In the genomic region with DNA sequence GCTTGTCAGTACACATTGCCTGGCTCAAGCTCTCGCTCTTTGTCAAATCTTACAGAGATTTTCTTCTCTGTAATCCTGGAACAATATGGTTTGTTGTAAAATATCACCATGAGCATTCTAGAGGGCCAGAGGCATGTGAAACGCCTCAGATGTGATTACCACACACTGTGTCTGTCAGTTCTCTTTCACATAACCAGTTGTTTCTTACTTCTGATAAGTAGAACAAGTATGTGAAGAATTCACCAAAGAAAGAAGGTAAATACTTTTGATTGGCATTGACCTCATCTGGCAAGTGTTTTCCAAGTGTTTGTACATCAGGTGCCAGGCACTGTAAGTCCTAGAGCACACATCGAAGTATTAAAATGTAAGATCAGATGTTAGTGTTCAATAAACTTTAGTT, we compare ENCODE assay signal across 31 mouse cellular contexts. TPM values are rescaled to one million over a fixed set of nuclear protein-coding genes. Genes with fewer than 3 reads are reported as not detected.
DNase-seq lines count a peak whose midpoint lies in the region; ATAC-seq and TF ChIP-seq lines count a peak whose summit lies in the region.
"Had no signal": no experiment of that assay in that cellular context is flagged by ENCODE, and none has a peak within 500 bp of the region (broad histone marks: within the 10 kb centered on the region; RNA-seq: fewer than 3 reads in every experiment).

No protein-coding gene starts in this region.

- no peaks in the 10 kb centered on the region for H3K4me1 ChIP-seq in embryonic facial prominence, embryonic 14.5 days (ENCODE audit: control insufficient read depth, insufficient read depth, low read length)
- no peaks in the 10 kb centered on the region for H3K4me1 ChIP-seq in embryonic facial prominence, embryonic 10.5 days
- no peaks in the 10 kb centered on the region; the same call in 1 of the 2 replicates for H3K4me1 ChIP-seq in lung, adult 2 months (ENCODE audit: control insufficient read depth, insufficient read depth, low read length)
- H3K4me1 ChIP-seq: embryonic facial prominence, embryonic 13.5 days; forebrain, embryonic 10.5 days; forebrain, embryonic 13.5 days; heart, embryonic 12.5 days; heart, embryonic 15.5 days had no signal

- WGBS in embryonic facial prominence, embryonic 14.5 days: 65% methylated on average over 3 of the region's 3 CpGs
- 77% methylated on average over 3 of the region's 3 CpGs for WGBS in embryonic facial prominence, embryonic 10.5 days
- 42% methylated on average over 3 of the region's 3 CpGs for WGBS in lung, adult 2 months

- no peak overlapping the region for H3K27ac ChIP-seq in embryonic facial prominence, embryonic 14.5 days (replicated peaks; ENCODE audit: low read depth, low read length)
- no peak overlapping the region for H3K27ac ChIP-seq in embryonic facial prominence, embryonic 10.5 days (replicated peaks)
- H3K27ac ChIP-seq: embryonic facial prominence, embryonic 13.5 days; forebrain, embryonic 10.5 days; forebrain, embryonic 13.5 days; heart, embryonic 15.5 days; hindbrain, embryonic 14.5 days; hindbrain, postnatal 0 days had no signal

- ATAC-seq in embryonic facial prominence, embryonic 14.5 days (ENCODE audit: low read depth): no peak
- ATAC-seq: forebrain, embryonic 13.5 days; forebrain, embryonic 16.5 days; hindbrain, postnatal 0 days; Patski had no signal

- intact Hi-C loops in left cerebral cortex, postnatal 4 days (cut with DNase I): no loop called here

- no peak for TF ChIP-seq POLR2A in lung, adult 2 months (IDR thresholded peaks at IDR 0.05; ENCODE audit: borderline replicate concordance, extremely low read depth, low read depth, low read length)

- DNase-seq in embryonic facial prominence, embryonic 14.5 days (ENCODE audit: low spot score): peak; percentile 30
- DNase-seq in embryonic facial prominence, embryonic 10.5 days (ENCODE audit: low spot score): no peak
- DNase-seq in lung, adult 2 months: peak; percentile 10
- no peak for DNase-seq in lung, postnatal 10 days
- DNase-seq in Muller cell, postnatal 12 days (ENCODE audit: inconsistent ontology term): peak; percentile 19
- DNase-seq in lung, postnatal 25 days (ENCODE audit: low spot score): peak; percentile 46
- DNase-seq in left cerebral cortex, postnatal 4 days: no peak
- no peak for DNase-seq in heart, postnatal 4 days
- DNase-seq: adrenal gland, adult 2 months; adrenal gland, postnatal 14 days; cerebellum, adult 11 months; cerebellum, adult 2 months; cerebellum, adult 9-11 months; cerebellum, postnatal 25 days; gastrocnemius, postnatal 10 days; heart, postnatal 10 days; heart, postnatal 36 days had no signal

- no peaks in the 10 kb centered on the region for H3K36me3 ChIP-seq in embryonic facial prominence, embryonic 14.5 days (ENCODE audit: control insufficient read depth, insufficient read depth, low read length)
- no peaks in the 10 kb centered on the region for H3K36me3 ChIP-seq in embryonic facial prominence, embryonic 10.5 days (replicated peaks)
- H3K36me3 ChIP-seq: embryonic facial prominence, embryonic 13.5 days; forebrain, embryonic 10.5 days; heart, embryonic 12.5 days; heart, embryonic 15.5 days had no signal

- H3K27me3 ChIP-seq in embryonic facial prominence, embryonic 14.5 days (replicated peaks; ENCODE audit: control insufficient read depth, insufficient read depth, low read length): no peaks in the 10 kb centered on the region
- no peaks in the 10 kb centered on the region for H3K27me3 ChIP-seq in embryonic facial prominence, embryonic 10.5 days (replicated peaks; ENCODE audit: low read depth, poor library complexity, severe bottlenecking)
- H3K27me3 ChIP-seq: embryonic facial prominence, embryonic 13.5 days; forebrain, embryonic 13.5 days; heart, embryonic 12.5 days; heart, embryonic 15.5 days had no signal

- no peak overlapping the region for H3K4me3 ChIP-seq in embryonic facial prominence, embryonic 14.5 days (ENCODE audit: low read depth, low read length)
- no peak overlapping the region for H3K4me3 ChIP-seq in embryonic facial prominence, embryonic 10.5 days
- H3K4me3 ChIP-seq in lung, adult 2 months (replicated peaks; ENCODE audit: extremely low read depth, low read depth, low read length): no peak overlapping the region
- H3K4me3 ChIP-seq: embryonic facial prominence, embryonic 13.5 days; forebrain, embryonic 10.5 days; forebrain, embryonic 13.5 days; heart, embryonic 12.5 days; heart, embryonic 15.5 days had no signal

- no peak overlapping the region for H3K4me2 ChIP-seq in embryonic facial prominence, embryonic 14.5 days (ENCODE audit: low read depth, low read length)
- H3K4me2 ChIP-seq: embryonic facial prominence, embryonic 13.5 days; forebrain, embryonic 13.5 days; heart, embryonic 12.5 days; heart, embryonic 15.5 days; hindbrain, embryonic 14.5 days had no signal

- no peak for TF ChIP-seq CTCF in lung, adult 2 months (IDR thresholded peaks at IDR 0.05; ENCODE audit: insufficient read depth, low read length)

- no peak overlapping the region for H3K9ac ChIP-seq in embryonic facial prominence, embryonic 14.5 days (ENCODE audit: low read depth, low read length)
- H3K9ac ChIP-seq: embryonic facial prominence, embryonic 13.5 days; forebrain, embryonic 13.5 days; heart, embryonic 12.5 days; heart, embryonic 15.5 days; hindbrain, embryonic 14.5 days had no signal

- no peaks in the 10 kb centered on the region for H3K9me3 ChIP-seq in embryonic facial prominence, embryonic 14.5 days (ENCODE audit: control insufficient read depth, low read length)
- H3K9me3 ChIP-seq in embryonic facial prominence, embryonic 10.5 days: no peaks in the 10 kb centered on the region
- H3K9me3 ChIP-seq: forebrain, embryonic 10.5 days; forebrain, embryonic 13.5 days; heart, embryonic 12.5 days; heart, embryonic 15.5 days had no signal

RNA-seq across cellular contexts. Expression of a gene that starts 24.9 kb away (rescaled TPM):
- polyA plus RNA-seq in embryonic facial prominence, embryonic 14.5 days (2014; fragmentation: Nextera tagmentation; extraction: Ambion mirVana): not detected in 2 replicates
- polyA plus RNA-seq in embryonic facial prominence, embryonic 10.5 days (2016; fragmentation: Nextera tagmentation; extraction: Ambion mirVana): not detected in 2 replicates
- 10.1 and 10.8 TPM in 2 replicates for polyA plus RNA-seq in lung, adult 2 months (2012; rRNA removed)
- not detected for total RNA-seq in left cerebral cortex, postnatal 4 days (2021)
- not detected for total RNA-seq in heart, postnatal 4 days (2021)
- total RNA-seq: common myeloid progenitor, adult 5-6 weeks; ES-E14; gastrocnemius, adult 18-20 months; gastrocnemius, postnatal 10 days; gastrocnemius, postnatal 4 days; heart, postnatal 10 days; heart, postnatal 36 days; hindbrain, postnatal 0 days had no signal
- polyA plus RNA-seq: adrenal gland, adult 2 months; cerebellum, adult 2 months; embryonic facial prominence, embryonic 13.5 days; forebrain, embryonic 10.5 days; forebrain, embryonic 13.5 days; forebrain, embryonic 16.5 days; heart, embryonic 12.5 days; hindbrain, embryonic 11.5 days; hindbrain, embryonic 14.5 days; hindbrain, postnatal 0 days; Patski had no signal

Comparison
In these comparisons a context has a peak if more than half of its experiments do, and no peak if none do; other contexts are left out.
1. DNase-seq: peak in embryonic facial prominence, embryonic 14.5 days (single experiment), lung, adult 2 months (single experiment), Muller cell, postnatal 12 days (single experiment) and lung, postnatal 25 days (single experiment); none in embryonic facial prominence, embryonic 10.5 days (single experiment), lung, postnatal 10 days (single experiment), left cerebral cortex, postnatal 4 days (single experiment) and heart, postnatal 4 days (single experiment).
2. RNA of a gene that starts 24.9 kb away (polyA plus RNA-seq): 10.1 to 10.8 TPM in lung, adult 2 months; not detected in embryonic facial prominence, embryonic 14.5 days and not detected in embryonic facial prominence, embryonic 10.5 days; every median in the first group is over 10 times any median in the second.